Mouse (Mus musculus): ENCODE measurements around the gene Ddx17.

Gene Ddx17

GRCm38 (mm10) chr15:79546410-79547288 is at the start of gene Ddx17:
Gene Ddx17, minus strand, starts transcription at chr15:79546741.
- peak; percentile 99 to 100 for DNase-seq

- DNase-seq: no peak
Observed at GRCm38 (mm10) chr15:79581581-79581980, 35.0 kb upstream of the Ddx17 start.

- DNase-seq: no peak
Observed at GRCm38 (mm10) chr15:79577671-79578426, 31.3 kb upstream of the Ddx17 start.

GRCm38 (mm10) chr15:79576947-79577346 is 30.4 kb upstream of the Ddx17 start:
- no peak for DNase-seq

- no peak for DNase-seq
Observed at GRCm38 (mm10) chr15:79575543-79576222, 29.1 kb upstream of the Ddx17 start.

GRCm38 (mm10) chr15:79562417-79562816 is 15.9 kb upstream of the Ddx17 start:
- DNase-seq: no peak

- DNase-seq: no peak
Observed at GRCm38 (mm10) chr15:79559649-79560048, 13.1 kb upstream of the Ddx17 start.

- no peak for DNase-seq
Observed at GRCm38 (mm10) chr15:79552566-79552965, 6.0 kb upstream of the Ddx17 start.

- no peak for DNase-seq
Observed at GRCm38 (mm10) chr15:79548226-79548625, 1.7 kb upstream of the Ddx17 start.

GRCm38 (mm10) chr15:79547289-79547820 is 814 bp upstream of the Ddx17 start:
- DNase-seq: no peak

GRCm38 (mm10) chr15:79545921-79546399 is 581 bp downstream of the Ddx17 start:
- peak in 1 of 2 experiments; percentile 81 for DNase-seq

- DNase-seq: no peak
Observed at GRCm38 (mm10) chr15:79545496-79545895, 1.0 kb downstream of the Ddx17 start.

- DNase-seq: no peak
Observed at GRCm38 (mm10) chr15:79543968-79544367, 2.6 kb downstream of the Ddx17 start.

- no peak for DNase-seq
Observed at GRCm38 (mm10) chr15:79533796-79534195, 12.7 kb downstream of the Ddx17 start.

GRCm38 (mm10) chr15:79529935-79530334 is 16.6 kb downstream of the Ddx17 start:
- DNase-seq: no peak

GRCm38 (mm10) chr15:79527991-79528639 is 18.4 kb downstream of the Ddx17 start:
- no peak for DNase-seq

- peak; percentile 67 to 77 for DNase-seq
Observed at GRCm38 (mm10) chr15:79527192-79527591, 19.3 kb downstream of the Ddx17 start.

GRCm38 (mm10) chr15:79525979-79526768 is 20.4 kb downstream of the Ddx17 start:
- DNase-seq: no peak

- no peak for DNase-seq
Observed at GRCm38 (mm10) chr15:79525564-79525963, 21.0 kb downstream of the Ddx17 start.

- DNase-seq: no peak
Observed at GRCm38 (mm10) chr15:79519400-79520220, 26.9 kb downstream of the Ddx17 start.

Data from cerebellum, postnatal 25 days (tissue).